Mouse (Mus musculus) megakaryocyte-erythroid progenitor cell, adult 5-6 weeks (primary cell): ENCODE results near the gene Dpf3. TPM values are rescaled to one million over a fixed set of nuclear protein-coding genes. Genes with fewer than 3 reads are reported as not detected.
A peak's percentile ranks its signal among the peaks of the same experiment; 100 is the strongest.

Experiments
- ATAC-seq: replicated peaks from 2 replicates; pipeline ENCODE4 v1.8.0; 2016; ENCODE audit warnings: mild to moderate bottlenecking, inconsistent platforms; ENCODE audit not compliant: severe bottlenecking, poor library complexity, low FRiP score, low TSS enrichment
- total RNA-seq, 2 experiments: library from RNA; stranded (forward) in 1 of 2; stranded (reverse) in 1 of 2; fragments of 200-1000, 215-1000 nt in 1 of 2; fragments of >200 nt in 1 of 2; fragmentation: Nextera tagmentation in 1 of 2; gene quantifications; 2 replicates each; pipeline ENCODE4 v1.2.3; 2014 to 2017

The Dpf3 gene
- total RNA-seq, 2 experiments from 2014 or later, result 17.9 to 35.6 TPM

DNA sequence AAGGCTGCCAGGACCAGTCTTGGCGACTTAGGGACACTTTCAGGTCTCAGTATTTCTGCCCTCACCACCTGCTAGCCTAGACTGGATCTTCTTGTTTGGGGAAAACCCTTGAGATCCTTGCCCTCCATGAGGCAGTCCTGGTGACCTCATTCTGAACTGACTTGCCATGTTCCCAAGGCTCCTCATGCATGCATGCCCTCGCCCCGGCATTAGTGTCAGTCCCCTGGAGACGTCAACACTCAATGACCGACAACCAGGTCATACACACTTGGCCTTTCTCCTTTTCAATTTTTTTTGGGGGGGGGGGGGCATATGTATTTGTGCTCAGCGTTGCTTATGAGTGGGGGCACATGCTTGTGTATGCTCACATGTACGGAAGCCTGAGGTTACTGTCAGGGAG lies 61.8 kb downstream of the Dpf3 start:
- no peak for ATAC-seq

DNA sequence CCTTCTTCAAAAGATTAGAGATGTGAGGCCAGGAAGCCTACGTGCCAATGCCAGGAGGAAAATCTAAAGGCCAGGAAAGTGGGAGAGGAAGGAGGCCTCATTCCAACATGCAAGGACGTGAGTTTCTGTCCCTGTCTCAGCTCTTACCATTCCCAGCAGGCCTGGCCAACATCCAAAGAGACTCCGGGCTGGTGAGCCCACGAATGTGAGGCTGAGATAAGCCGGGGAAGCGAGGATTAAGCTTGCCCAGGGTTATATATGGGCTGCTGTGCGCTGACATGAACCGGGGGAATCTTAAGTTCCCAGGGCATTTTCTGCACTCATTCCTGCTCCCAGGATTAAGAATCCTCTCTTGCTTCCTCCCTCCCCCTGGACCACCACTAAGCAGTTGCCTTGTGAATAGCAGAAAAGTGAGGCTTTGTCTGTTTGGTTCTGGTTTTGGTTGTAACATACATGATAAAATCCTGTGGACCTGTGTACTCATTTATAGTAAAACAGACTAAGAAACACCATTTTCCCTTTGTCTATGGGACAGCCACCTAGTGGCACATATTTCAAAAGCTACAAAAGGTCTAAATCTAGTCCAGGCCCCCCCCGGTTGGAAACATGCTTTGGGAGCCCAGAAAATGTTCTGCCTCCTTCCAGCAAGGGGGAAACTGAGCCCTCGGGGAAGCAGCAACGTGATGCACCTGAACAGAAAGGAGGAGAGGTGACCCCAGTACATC lies 62.6 kb downstream of the Dpf3 start:
- ATAC-seq, result peak; percentile 81

DNA sequence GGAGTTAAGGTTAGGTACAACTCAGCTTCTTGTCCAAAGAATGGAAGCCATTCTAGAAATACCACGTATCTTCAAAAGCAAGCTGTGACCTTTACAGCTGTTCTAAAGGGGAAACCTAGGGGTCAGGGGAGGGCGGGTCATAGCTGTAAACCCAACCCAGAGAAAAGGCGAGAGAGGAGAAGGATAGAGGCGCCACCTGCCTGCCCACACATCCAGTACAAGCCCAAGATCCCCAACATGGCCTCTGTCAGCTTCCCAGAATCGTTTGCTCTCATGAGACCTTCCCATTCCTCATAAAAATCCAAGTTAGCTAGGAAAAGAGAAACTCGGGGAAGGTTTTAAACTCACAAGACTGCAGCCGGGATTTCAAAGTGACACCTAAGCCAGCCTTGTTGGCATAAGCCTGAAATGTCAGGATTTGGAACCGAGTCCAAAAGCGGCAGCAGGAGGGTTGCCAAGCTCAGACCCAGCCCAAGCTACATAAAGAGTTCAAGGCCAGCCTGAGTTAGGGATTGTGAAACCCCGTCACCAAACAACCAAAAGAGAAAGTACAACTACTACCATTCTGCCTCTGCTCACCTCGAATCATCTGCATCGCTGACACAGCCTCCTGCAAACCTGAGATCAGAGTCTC lies 63.3 kb downstream of the Dpf3 start:
- peak; percentile 49 for ATAC-seq

DNA sequence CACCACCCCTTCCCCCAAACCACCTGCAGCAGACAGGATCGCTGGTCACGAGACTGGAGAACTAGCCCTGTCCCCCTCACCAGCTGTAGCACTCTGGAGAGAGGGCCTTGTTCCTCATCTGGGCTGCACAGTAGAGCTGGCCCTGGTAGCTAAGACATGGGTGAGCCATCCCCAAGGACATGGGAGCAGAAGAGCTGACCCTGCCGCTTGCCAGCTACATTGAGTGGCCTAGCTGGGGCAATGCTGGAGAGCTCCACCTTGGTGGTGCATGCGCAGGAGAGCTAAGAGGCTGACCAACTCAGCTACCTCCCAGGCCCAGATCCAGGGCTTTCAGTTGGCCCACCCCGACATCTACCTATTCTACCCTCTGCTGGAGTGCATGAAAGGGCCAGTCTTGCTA lies 67.2 kb downstream of the Dpf3 start:
- no peak for ATAC-seq

DNA sequence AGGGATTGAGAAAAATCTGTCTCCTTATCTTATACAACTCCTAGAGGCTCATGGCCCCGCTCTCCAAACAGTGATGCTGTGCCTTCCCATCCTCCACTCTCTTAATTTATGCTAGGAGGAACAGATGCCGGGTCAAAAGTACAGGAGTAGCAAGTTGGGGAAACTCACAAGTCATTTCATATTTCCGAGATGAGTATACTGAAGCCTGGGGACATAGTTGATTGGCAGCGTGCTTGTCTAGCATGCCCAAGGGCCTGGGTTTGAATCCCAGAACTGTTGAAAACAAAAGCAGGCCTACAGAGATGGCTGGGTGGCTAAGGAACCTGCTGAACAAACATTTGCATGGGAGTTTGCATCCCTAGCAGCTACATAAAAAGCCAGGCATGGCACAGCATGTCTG lies 72.3 kb downstream of the Dpf3 start:
- no peak for ATAC-seq

DNA sequence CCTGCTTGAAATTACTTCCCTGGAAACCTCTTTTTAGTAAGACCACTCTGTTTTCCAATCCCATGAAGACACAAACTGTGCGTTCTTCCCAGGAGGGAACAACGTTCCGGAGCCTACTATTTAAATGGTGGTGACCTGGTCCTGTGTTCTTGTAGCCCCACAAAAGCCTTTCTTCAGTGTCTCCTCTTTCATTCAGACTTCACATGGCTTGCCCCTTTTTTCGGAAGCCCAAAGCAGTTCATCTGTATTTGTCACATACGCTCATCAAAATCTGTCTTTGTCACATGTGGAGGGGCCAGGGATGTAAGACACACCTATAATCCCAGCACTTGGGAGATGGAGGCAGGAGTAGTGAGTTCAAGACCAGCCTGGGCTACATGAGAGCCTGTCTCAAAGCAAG lies 73.8 kb downstream of the Dpf3 start:
- no peak for ATAC-seq

DNA sequence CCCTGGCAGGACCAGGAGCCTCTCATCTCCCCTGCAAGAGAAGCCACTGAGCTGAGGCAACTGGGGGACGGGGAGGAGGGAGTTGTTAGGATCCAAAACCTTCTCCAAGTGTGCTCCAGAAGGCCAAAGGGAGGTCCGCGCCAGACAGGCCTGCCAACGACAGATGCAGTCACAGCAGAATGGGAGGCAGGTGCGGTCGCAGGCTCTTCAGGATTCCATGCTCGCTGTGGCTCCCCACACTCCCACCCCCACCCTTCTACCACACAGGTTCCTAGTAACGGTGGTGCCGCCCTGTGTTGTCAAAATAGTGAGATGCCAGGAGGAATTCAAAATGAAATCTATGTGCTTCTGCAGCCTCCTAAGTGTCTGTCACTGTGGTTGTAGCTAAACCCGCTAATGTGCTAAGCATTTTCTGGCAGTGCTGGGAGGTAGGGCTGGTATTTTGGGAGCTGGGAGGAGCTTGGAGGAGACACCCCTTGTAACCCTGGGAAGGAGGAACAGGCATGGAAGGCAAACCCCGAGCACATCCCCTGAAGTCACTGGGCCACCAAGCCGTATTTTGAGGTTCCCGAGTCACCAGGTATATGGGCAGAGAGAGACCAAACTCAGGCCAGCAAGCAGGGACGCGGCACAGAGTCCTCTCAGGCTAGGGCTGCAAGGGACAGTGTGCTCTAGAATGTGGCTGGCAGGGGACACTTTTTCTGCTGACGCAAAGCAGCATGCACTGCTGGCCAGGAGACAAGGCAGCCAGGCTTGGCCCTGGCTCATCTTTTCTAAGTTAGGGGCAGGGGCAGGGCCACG lies 75.6 kb downstream of the Dpf3 start:
- no peak for ATAC-seq

DNA sequence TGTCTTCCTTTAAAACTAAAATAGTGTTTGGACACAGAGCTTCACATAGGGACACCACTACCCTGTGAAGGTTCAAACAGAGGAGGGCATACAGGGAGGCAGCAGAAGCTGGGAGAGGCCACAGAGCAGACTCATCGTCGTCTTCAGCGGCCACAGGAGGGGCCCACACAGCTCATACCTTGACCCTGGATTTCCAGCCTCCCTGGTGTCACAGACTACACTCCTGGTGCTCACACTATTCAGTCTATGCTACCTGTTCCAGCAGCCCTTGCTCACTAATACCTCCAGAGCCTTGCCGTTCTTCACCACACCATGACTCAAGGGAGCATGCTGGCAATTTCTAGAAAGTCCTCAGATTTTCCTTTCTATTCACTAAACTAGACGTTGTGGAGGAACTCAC lies 76.5 kb downstream of the Dpf3 start:
- ATAC-seq, result no peak

DNA sequence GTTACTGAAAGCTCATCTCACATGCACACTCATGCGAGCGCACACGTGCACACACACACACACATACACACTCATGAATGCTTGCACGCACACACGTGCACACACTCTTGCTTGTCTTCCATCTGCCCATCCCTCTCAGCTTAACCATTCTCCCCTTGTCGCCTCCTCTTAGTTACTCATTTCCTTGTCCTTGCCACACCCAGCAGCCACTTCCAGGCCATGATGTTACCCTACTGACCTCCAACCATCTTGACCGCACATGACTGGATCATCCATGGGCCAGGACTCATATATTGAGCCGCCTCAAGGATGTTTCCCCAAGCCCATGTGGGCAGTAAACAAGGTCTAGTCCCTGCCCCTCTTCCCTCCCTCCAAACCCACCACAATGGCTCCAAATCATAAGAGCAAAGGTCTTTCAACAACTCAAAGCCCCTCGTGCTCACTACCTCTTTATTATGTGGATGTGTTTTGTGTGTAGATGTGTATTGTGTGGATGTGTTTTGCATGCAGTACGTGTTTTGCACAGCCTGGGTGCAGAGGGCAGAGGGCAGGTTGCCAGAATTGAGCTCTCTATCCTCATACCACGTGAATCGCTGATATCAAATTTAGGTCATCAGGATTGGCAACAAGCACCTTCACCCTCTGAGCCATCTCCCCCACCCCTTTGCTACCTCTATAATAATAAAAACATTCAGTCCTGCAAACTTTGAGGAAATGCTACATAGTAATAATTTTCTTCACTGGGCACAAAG lies 82.0 kb downstream of the Dpf3 start:
- ATAC-seq, result no peak

DNA sequence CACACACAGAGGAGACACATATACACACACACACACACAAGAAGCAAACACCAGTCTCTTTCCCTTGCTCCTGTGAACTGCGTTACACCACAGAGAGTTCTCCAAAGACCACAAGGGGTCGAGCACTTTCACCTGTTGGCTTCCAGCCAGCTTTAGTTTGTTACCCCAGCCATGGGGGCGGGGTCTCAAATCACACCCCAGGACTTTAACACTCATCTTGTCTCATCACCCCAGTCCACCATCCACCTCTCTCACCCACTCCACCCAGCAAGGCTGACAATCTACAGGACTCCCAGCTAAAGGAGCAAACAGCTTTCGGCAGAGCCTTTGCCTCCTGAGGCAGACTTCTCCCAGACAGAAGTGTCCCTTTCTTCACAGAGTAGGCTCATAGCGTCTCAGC lies 85.2 kb downstream of the Dpf3 start:
- ATAC-seq, result no peak

DNA sequence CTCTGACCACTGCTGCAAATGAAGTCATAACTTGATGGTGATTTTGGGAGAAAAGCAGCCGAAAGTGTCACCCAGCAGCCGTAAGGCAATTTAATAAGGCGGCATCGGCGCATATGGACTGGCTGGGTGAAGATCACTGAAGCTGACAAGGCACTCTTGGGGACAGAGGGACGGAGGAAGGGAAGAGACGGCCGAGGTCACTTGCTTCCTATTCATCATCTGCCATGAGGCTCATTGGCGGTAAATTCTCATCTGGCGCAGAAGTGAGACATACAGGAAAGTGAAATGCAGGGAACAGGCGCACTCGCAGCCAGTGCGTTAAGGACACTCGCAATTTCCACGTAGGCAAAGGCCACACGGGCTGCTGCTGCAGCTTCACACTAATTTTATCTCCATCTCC lies 95.5 kb downstream of the Dpf3 start:
- ATAC-seq, result no peak

DNA sequence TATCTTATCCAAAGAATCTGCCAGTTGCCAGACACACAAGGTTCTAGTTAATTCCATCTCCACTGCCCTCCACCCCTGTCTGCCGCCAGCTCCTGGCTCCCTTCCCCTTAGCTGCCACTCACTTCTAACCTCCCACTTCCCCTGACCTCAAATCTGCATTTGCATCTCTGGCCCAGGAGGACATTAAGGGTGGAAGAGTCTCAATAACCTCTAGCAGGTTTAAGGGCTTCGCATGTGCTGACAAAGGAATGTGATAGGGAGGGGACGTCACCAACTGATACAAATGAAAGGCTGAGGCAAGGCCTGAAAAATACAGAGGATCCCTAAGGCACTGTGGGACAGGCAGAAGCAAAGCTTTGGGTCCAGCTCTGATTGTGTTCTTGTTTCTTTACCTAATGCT lies 100.0 kb downstream of the Dpf3 start:
- ATAC-seq, result peak; percentile 53; the same call in 1 of the 2 replicates

DNA sequence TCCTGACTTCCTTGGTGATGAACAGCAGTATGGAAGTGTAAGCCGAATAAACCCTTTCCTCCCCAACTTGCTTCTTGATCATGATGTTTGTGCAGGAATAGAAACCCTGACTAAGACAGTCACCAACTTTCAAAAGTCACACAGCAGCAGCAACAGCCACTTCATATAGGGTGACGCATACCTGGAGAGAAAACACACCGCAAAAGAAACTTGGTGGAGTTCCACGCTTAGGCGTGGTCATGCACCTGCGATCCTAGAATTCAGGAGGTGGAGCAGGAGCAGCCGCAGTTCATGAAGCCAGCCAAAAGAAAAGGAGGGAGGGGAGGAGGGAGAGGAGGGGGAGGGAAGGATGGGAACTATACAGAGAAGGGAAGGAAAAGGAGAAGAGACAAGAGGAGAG lies 106.4 kb downstream of the Dpf3 start:
- no peak for ATAC-seq

DNA sequence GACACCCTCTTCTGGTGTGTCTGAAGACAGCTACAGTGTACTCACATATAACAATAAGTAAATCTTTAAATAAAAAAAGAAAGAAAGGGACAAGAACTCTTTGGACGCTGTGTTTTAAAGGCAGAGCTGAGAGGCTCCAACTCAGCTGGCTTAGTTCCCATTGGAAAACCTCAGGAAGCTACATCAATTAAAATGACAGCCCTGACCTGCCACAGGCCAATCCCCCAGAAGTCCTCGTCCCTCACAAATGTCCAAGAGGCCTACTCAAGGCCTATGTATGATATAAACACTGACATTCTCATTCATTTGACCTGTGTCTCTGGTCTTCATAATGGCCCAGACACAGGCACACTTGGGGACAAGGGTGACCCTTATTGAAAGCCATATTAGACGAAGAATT lies 107.5 kb downstream of the Dpf3 start:
- no peak for ATAC-seq

DNA sequence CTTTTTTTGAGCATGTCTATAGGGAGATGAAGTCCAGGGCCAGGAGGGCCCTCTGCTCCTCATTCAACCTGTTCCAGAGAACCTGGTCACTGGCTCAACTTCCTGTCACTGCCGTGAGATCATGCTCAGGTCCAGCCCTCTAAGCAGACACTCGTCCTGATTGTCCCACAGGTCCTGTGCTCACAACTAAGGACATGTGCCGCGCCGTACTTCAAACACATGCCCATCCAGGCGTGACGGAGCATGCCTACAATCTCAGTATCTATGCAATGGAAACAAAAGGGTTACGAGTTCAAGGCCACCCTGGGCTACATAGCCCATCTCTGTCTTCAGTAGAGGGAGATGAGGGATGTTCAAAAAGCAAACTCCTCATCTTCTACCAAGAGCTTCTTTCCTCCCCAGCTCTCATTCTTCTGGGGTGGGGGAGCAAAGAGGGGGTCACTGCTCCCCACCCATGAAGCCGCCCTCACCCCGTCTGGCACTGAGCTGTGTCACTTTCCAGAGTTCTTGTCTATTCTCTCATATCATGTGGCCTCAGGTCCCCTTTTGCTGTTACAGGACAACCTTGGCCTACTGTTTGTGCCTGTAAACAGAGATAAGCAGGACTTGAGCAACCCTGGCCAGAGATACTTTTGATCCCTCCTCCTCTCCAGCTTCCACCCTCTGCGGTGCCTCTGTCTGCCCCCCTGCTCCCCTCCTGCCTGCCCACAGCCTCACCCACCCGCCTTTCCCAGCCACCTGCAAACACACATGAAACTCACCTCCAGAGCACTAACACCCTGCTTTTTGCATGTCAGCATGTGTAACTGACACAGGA lies 112.3 kb downstream of the Dpf3 start:
- ATAC-seq, result peak; percentile 95

DNA sequence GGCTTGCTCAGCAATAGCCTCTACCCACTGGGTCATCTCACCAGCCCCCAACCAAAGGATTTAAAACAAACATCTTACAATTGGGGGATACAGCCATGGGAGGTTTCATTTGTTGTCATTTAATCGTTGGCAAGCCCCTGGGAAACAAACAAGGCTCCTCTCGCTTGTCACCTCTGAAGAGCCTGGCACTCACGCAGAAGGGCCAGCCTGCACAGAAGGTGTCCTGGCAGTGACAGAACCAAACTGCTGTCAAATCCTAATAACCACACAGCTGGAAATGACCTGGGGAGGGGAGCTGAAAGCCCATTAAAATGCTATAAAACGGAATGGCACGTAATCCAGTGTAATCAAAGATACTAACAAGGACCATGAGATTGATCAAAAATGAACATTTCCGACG lies 114.4 kb downstream of the Dpf3 start:
- no peak for ATAC-seq

DNA sequence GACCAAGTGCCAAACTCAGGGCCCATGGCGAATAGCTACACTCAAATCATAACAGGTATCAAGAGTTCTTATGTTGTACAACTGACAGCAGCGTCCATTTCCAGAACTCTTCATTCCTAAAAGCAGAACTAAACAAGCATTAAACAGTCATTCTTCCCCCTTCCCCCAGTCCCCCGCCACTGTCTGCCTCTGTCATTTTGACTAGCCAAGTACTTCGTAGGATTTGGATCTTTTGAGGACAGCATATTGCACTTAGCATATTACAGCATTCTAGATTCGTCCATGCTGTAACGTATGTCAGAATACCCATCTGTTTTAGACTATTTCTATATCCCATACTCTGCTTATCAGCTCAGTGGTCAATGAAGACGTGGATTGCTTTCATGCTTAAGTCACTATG lies 115.2 kb downstream of the Dpf3 start:
- ATAC-seq, result no peak

DNA sequence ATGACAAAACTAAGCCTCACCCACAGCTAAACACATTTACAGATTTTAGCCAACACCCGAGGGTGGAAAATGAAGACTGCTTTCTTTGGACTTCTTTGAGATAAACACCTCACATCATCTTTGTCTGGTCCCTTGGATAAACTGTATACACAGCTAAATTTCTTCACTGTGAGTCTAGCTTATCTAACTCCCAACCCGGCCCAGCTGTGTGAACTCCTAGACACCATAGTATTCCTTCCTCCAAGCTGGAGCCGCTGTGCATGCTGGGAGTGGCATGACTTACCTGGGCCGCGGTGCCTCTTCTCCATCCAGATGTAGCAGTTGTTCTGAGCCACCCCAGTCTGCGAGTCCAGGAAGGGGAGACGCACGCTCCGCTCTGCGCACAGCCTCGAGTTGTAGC lies 117.3 kb downstream of the Dpf3 start:
- peak; percentile 83 for ATAC-seq

DNA sequence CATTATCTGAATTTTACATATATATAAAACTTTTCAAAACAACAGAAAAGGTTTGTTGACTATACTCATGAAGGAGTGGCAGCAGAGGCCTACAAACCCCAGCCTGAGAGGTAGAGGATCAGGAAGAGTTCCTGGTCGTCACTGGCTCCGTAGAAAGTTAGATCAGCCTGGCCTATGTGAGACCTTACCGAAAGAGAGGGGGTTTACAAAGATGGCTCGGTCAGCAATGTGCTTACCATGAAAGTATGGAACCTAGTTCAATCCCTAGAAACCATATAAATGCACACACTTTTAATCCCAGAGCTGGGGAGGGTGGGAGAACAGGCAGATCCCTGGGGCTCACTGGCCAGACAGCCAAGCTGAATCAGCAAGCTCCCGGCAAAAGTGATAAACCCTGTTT lies 118.1 kb downstream of the Dpf3 start:
- no peak for ATAC-seq
